Mouse (Mus musculus) heart, adult 2 months (tissue): Measurements from ENCODE around the gene Tgfbi.

ENCODE experiments used
- CTCF ChIP-seq: fragments of 200-600 bp; IDR thresholded peaks from 2 replicates; pipeline ENCODE4 v1.8.1; 2022; ENCODE audit warnings: antibody characterized with exemption, mild to moderate bottlenecking, moderate library complexity
- EP300 ChIP-seq: fragments of 200-500 bp; IDR thresholded peaks from 2 replicates; pipeline ENCODE4 v1.6.1; 2011; ENCODE audit warnings: low read depth, low read length, control low read depth; ENCODE audit not compliant: insufficient read depth
- POLR2A ChIP-seq: fragments of 200-500 bp; IDR thresholded peaks from 2 replicates; pipeline ENCODE4 v1.6.1; 2011; ENCODE audit warnings: mild to moderate bottlenecking, low read depth, low read length, control low read depth; ENCODE audit not compliant: insufficient read depth

DNA sequence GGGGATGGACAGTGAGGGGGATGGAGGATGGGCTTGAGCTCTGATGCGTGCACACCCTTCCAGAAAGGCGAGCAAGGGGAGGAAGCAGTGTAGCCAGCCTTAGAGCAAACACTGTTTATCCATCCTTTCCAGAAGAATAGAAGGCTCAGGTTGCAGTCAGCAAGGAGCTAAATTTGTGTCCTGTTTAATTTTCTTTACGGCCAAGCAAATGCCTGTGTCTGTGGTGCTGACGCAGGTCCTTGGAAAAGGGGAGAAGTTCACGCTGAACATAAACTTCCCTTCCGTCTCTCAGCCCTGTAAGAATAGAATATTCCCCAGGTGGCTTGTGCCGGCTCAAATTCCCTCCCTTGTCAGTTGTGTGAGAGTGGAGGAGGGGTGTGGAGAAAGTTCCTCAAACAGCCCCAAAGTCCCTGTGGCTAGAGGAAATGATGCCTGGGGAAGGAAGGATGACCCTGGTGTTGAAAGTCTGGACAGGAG lies 24.9 kb downstream of the Tgfbi start:
- TF ChIP-seq POLR2A, result no peak
- no peak for TF ChIP-seq CTCF
- no peak for TF ChIP-seq EP300
